Mouse (Mus musculus) cerebellum, adult 2 months (tissue): ENCODE measurements at regions not wholly inside any gene's neighbourhood (a gene's known extent, or its start where the extent isn't known, plus 50 kb on each side); places are given as distances from the start of the nearest gene placed in this dataset.
A peak's percentile ranks its signal among the peaks of the same experiment; 100 is the strongest.

Experiments
- DNase-seq, 2 experiments: peaks; one replicate each; pipeline ENCODE4 v3.0.0; 2021
- H3K27ac ChIP-seq: fragments of 200-500 bp; 2 replicates; pipeline ENCODE4 v1.5.1; 2012; ENCODE audit warnings: low read length, control low read depth, inconsistent platforms; ENCODE audit not compliant: insufficient read depth
- H3K27me3 ChIP-seq: fragments of 200-500 bp; 2 replicates; pipeline ENCODE4 v1.6.1; 2012; ENCODE audit warnings: inconsistent platforms, mild to moderate bottlenecking, low read length, moderate library complexity; ENCODE audit not compliant: control insufficient read depth, insufficient read depth
- H3K4me1 ChIP-seq: fragments of 200-500 bp; 2 replicates; pipeline ENCODE4 v1.6.1; 2011; ENCODE audit warnings: low read length; ENCODE audit not compliant: control insufficient read depth, insufficient read depth
- H3K4me3 ChIP-seq: fragments of 200-500 bp; replicated peaks from 2 replicates; pipeline ENCODE3; 2011; ENCODE audit warnings: mild to moderate bottlenecking, low read depth, low read length, control low read depth; ENCODE audit not compliant: insufficient read depth
- CTCF ChIP-seq: fragments of 200-500 bp; IDR thresholded peaks from 2 replicates; pipeline ENCODE4 v1.5.1; 2011; ENCODE audit warnings: low read depth, mild to moderate bottlenecking, control low read depth, low read length, moderate library complexity, borderline replicate concordance; ENCODE audit not compliant: insufficient read depth
- POLR2A ChIP-seq: fragments of 200-500 bp; IDR thresholded peaks from 2 replicates; pipeline ENCODE4 v1.6.1; 2011; ENCODE audit warnings: low read length, control low read depth, borderline replicate concordance; ENCODE audit not compliant: insufficient read depth
- WGBS: fragments of 180-500 bp; shearing (Covaris S2); methylation state at CpG from one replicate; pipeline ENCODE4 v1.1.7; 2018; 5-methylcytosine and 5-hydroxymethylcytosine counted together

- 97% methylated on average over 4 of the region's 4 CpGs for WGBS
- no peak for TF ChIP-seq POLR2A
- no peak for TF ChIP-seq CTCF
- H3K4me3 ChIP-seq, result no peak overlapping the region
- no peak overlapping the region for H3K27ac ChIP-seq
- no peaks in the 10 kb centered on the region for H3K4me1 ChIP-seq
- H3K27me3 ChIP-seq, result no peaks in the 10 kb centered on the region
- no peak for DNase-seq
Observed at GRCm38 (mm10) chr15:96944741-96945140, 111.0 kb downstream of the Slc38a4 start.

GRCm38 (mm10) chr15:96942651-96943050, 113.1 kb downstream of the Slc38a4 start:
- H3K4me1 ChIP-seq, result no peaks in the 10 kb centered on the region
- no peak overlapping the region for H3K4me3 ChIP-seq
- H3K27ac ChIP-seq, result no peak overlapping the region
- TF ChIP-seq CTCF, result no peak
- TF ChIP-seq POLR2A, result no peak
- no peaks in the 10 kb centered on the region for H3K27me3 ChIP-seq
- 87% methylated on average over 4 of the region's 4 CpGs for WGBS
- DNase-seq, result no peak

- DNase-seq, result no peak
- no peaks in the 10 kb centered on the region for H3K4me1 ChIP-seq
- no peak for TF ChIP-seq POLR2A
- TF ChIP-seq CTCF, result no peak
- WGBS, result 88% methylated on average over 4 of the region's 4 CpGs
- H3K27me3 ChIP-seq, result no peaks in the 10 kb centered on the region
- no peak overlapping the region for H3K27ac ChIP-seq
- no peak overlapping the region for H3K4me3 ChIP-seq
Observed at GRCm38 (mm10) chr15:96938406-96938805, 117.3 kb downstream of the Slc38a4 start.

GRCm38 (mm10) chr15:96937623-96938022, 118.1 kb downstream of the Slc38a4 start:
- 84% methylated on average over 6 of the region's 6 CpGs for WGBS
- Histone ChIP-seq H3K27ac (no peak overlapping the region), H3K4me3 (no peak overlapping the region), H3K4me1 (no peaks in the 10 kb centered on the region), H3K27me3 (no peaks in the 10 kb centered on the region)
- no peak for TF ChIP-seq POLR2A
- TF ChIP-seq CTCF, result no peak
- no peak for DNase-seq

- peak; percentile 80 to 81 for DNase-seq
- Histone ChIP-seq H3K4me3 (peak overlapping the region; percentile 33), H3K27ac (no peak overlapping the region), H3K4me1 (no peaks in the 10 kb centered on the region), H3K27me3 (no peaks in the 10 kb centered on the region)
- TF ChIP-seq CTCF, result peak; percentile 100
- TF ChIP-seq POLR2A, result no peak
- WGBS, result 5% methylated on average over 18 of the region's 18 CpGs
Observed at GRCm38 (mm10) chr15:96936705-96937346, 118.9 kb downstream of the Slc38a4 start.

- Histone ChIP-seq H3K27ac (no peak overlapping the region), H3K4me3 (no peak overlapping the region), H3K27me3 (no peaks in the 10 kb centered on the region), H3K4me1 (no peaks in the 10 kb centered on the region)
- 77% methylated on average over 5 of the region's 5 CpGs for WGBS
- DNase-seq, result no peak
- TF ChIP-seq CTCF, result no peak
- no peak for TF ChIP-seq POLR2A
Observed at GRCm38 (mm10) chr15:96936216-96936615, 119.5 kb downstream of the Slc38a4 start.

GRCm38 (mm10) chr15:96933451-96933850, 122.3 kb downstream of the Slc38a4 start:
- TF ChIP-seq CTCF (no peak), POLR2A (no peak)
- DNase-seq, result no peak
- Histone ChIP-seq H3K4me1 (no peaks in the 10 kb centered on the region), H3K27me3 (no peaks in the 10 kb centered on the region), H3K4me3 (no peak overlapping the region), H3K27ac (no peak overlapping the region)
- 6% methylated on average over 3 of the region's 3 CpGs for WGBS

- Histone ChIP-seq H3K27me3 (no peaks in the 10 kb centered on the region), H3K4me3 (no peak overlapping the region), H3K4me1 (no peaks in the 10 kb centered on the region), H3K27ac (no peak overlapping the region)
- TF ChIP-seq CTCF, result no peak
- TF ChIP-seq POLR2A, result no peak
- no peak for DNase-seq
- WGBS, result 77% methylated on average over 6 of the region's 6 CpGs
Observed at GRCm38 (mm10) chr15:96930531-96930930, 125.2 kb downstream of the Slc38a4 start.

- no peaks in the 10 kb centered on the region for H3K27me3 ChIP-seq
- no peaks in the 10 kb centered on the region for H3K4me1 ChIP-seq
- no peak for TF ChIP-seq CTCF
- no peak for TF ChIP-seq POLR2A
- H3K27ac ChIP-seq, result no peak overlapping the region
- WGBS, result 75% methylated on average over 4 of the region's 4 CpGs
- no peak for DNase-seq
- no peak overlapping the region for H3K4me3 ChIP-seq
Observed at GRCm38 (mm10) chr15:96929788-96930187, 126.0 kb downstream of the Slc38a4 start.
